ENCODE assay signal across 26 mouse cellular contexts in genomic region chr1:166035045-166035444, GRCm38 (mm10).
"Had no signal": no experiment of that assay in that cellular context is flagged by ENCODE, and none has a peak within 500 bp of the region (broad histone marks: within the 10 kb centered on the region; RNA-seq: fewer than 3 reads in every experiment).

No protein-coding gene starts in this region.

- DNase-seq: gastrocnemius, adult 2 months; gastrocnemius, postnatal 10 days; gastrocnemius, postnatal 25 days; heart, adult 2 months; heart, postnatal 4 days; kidney, adult 18-20 months; kidney, adult 8-10 months; kidney, postnatal 10 days; kidney, postnatal 25 days; kidney, postnatal 4 days had no signal

- H3K4me3 ChIP-seq: gastrocnemius, adult 2 months; heart, adult 2 months; heart, embryonic 13.5 days; heart, embryonic 15.5 days; hindbrain, embryonic 10.5 days; hindbrain, embryonic 12.5 days; intestine, embryonic 15.5 days; layer of hippocampus, adult 2 months; left cerebral cortex, adult 2 months; limb, embryonic 13.5 days; limb, embryonic 15.5 days; liver, embryonic 12.5 days had no signal

- H3K27me3 ChIP-seq: heart, embryonic 13.5 days; heart, embryonic 15.5 days; hindbrain, embryonic 12.5 days; intestine, embryonic 15.5 days; limb, embryonic 13.5 days; limb, embryonic 15.5 days had no signal

- H3K9ac ChIP-seq: heart, embryonic 13.5 days; heart, embryonic 15.5 days; hindbrain, embryonic 12.5 days; hindbrain, embryonic 14.5 days; intestine, embryonic 15.5 days; limb, embryonic 13.5 days; limb, embryonic 15.5 days; liver, embryonic 12.5 days; liver, embryonic 14.5 days had no signal

- H3K9me3 ChIP-seq: heart, embryonic 13.5 days; heart, embryonic 15.5 days; hindbrain, embryonic 10.5 days; hindbrain, embryonic 12.5 days; intestine, embryonic 15.5 days; limb, embryonic 13.5 days; limb, embryonic 15.5 days; liver, embryonic 12.5 days had no signal

- H3K27ac ChIP-seq: gastrocnemius, adult 2 months; heart, adult 2 months; heart, embryonic 13.5 days; heart, embryonic 15.5 days; hindbrain, embryonic 10.5 days; hindbrain, embryonic 12.5 days; hindbrain, embryonic 14.5 days; intestine, embryonic 15.5 days; layer of hippocampus, adult 2 months; left cerebral cortex, adult 2 months; limb, embryonic 13.5 days; limb, embryonic 15.5 days; liver, embryonic 12.5 days; liver, embryonic 14.5 days had no signal

- ATAC-seq: hindbrain, embryonic 16.5 days; inflammation-experienced regulatory T-cells, adult 6 months; intestine, embryonic 15.5 days; intestine, postnatal 0 days; liver, embryonic 12.5 days had no signal

- H3K36me3 ChIP-seq: heart, embryonic 13.5 days; heart, embryonic 15.5 days; hindbrain, embryonic 10.5 days; hindbrain, embryonic 12.5 days; intestine, embryonic 15.5 days; limb, embryonic 13.5 days; limb, embryonic 15.5 days; liver, embryonic 12.5 days had no signal

- H3K4me2 ChIP-seq: heart, embryonic 11.5 days; heart, embryonic 13.5 days; heart, embryonic 15.5 days; hindbrain, embryonic 12.5 days; hindbrain, embryonic 14.5 days; intestine, embryonic 15.5 days; limb, embryonic 13.5 days; limb, embryonic 15.5 days; liver, embryonic 12.5 days had no signal

- H3K4me1 ChIP-seq: heart, embryonic 15.5 days; hindbrain, embryonic 12.5 days; limb, embryonic 15.5 days had no signal
